Mouse (Mus musculus): ENCODE data around the gene Olfr582.

DNA sequence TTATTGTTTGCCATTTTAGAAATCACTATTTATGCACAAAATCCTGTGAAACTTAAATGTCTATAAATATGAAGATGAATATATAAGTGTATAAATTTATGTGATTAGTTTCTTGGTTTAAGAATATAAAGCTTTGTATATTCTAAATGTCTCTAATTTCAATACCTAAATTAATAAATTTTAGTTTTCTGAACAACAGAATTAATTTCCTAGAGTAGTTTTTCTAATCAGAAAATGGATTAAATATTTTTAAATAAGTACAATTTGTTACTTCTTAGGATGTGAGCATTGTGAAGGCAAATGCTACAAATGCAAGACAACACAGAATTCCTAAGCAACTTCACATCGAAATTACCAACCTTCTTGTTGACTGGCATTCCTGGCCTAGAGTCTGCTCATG is 13.2 kb downstream of the Olfr582 start, which contains the start of gene Olfr583:
- TF ChIP-seq CTCF (IDR thresholded peaks at IDR 0.05; ENCODE audit: low read depth, low read length) (no peak), POLR2A (IDR thresholded peaks at IDR 0.05; ENCODE audit: extremely low read depth, insufficient read depth, low read length) (no peak)

Measured in liver, adult 2 months (tissue).